Mouse (Mus musculus) adrenal gland, adult 2 months (tissue): ENCODE results near the gene Cdcp2. TPM values are rescaled to one million over a fixed set of nuclear protein-coding genes. Genes with fewer than 3 reads are reported as not detected.

ENCODE experiments used
- DNase-seq: peaks from one replicate; pipeline ENCODE4 v3.0.0; 2021
- polyA plus RNA-seq: library from polyadenylated mRNA; depleted of rRNA; stranded (reverse); fragments of >200 nt; gene quantifications from 2 replicates; pipeline ENCODE4 v1.2.3, GENCODE M21; 2012; rRNA removed
- total RNA-seq, 2 experiments: library from RNA; stranded (reverse); gene quantifications; 2 replicates each; pipeline ENCODE4 v1.2.3; 2021

Gene Cdcp2
- total and polyA plus RNA-seq, 3 experiments = 0.08 TPM; not detected in 2

DNA sequence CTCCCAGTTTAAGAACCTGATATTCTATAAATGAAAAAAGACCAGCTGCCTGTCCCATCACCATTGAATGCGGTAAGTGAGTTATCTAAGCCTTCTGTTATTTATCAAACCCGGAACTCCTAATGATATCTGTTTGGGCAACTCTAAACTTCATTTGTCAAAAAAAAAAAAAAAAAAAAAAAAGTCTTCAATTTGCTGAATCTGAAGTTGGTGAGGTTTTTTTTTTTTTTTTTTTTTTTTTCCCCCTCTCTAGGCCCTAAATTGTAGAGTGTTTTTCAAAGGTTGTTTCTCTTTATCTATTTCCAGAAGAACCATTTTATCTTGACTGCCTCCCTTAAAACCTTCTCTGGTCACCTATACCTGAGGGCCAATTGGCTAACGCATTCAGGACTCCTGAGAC, 38.2 kb downstream of the Cdcp2 start:
- DNase-seq = no peak

DNA sequence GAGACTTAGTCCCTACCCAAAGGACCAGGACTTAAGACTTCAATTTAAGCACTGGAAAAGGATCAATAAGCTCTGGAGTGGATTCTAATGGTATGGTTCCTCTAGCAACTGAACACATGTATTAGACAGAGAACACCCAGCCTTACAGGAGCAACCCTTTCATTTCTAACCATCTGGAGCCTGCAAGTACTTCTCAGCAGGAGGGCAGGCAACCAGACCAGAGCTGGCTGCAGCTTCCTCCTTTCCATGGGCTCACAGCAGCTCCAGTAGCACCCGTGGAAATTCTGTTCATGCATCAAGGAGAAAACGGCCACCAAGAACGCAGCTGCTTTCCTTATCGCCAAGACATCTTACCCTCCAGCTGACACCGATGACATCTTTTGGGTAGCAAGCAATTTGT, 39.0 kb downstream of the Cdcp2 start:
- no peak for DNase-seq

DNA sequence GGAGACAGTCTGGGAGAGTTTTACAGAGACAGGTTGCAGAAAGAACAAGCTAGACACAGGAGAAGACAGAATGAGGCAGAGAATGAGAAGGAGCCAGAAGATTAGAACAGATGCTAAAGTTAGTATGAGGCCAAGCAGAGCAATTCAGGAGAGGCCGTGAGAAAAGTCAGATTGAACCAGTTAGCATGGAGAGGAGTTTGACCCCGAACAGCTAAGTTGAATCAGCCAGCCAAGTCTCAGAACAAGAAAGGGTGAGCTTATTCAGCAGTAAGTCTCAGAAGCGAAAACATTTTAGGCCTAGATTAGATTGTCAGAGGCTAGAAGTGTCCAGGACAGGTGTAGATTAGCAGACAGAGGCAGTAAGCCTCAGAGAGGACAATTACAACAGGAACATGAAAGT, 39.8 kb downstream of the Cdcp2 start:
- DNase-seq = no peak

DNA sequence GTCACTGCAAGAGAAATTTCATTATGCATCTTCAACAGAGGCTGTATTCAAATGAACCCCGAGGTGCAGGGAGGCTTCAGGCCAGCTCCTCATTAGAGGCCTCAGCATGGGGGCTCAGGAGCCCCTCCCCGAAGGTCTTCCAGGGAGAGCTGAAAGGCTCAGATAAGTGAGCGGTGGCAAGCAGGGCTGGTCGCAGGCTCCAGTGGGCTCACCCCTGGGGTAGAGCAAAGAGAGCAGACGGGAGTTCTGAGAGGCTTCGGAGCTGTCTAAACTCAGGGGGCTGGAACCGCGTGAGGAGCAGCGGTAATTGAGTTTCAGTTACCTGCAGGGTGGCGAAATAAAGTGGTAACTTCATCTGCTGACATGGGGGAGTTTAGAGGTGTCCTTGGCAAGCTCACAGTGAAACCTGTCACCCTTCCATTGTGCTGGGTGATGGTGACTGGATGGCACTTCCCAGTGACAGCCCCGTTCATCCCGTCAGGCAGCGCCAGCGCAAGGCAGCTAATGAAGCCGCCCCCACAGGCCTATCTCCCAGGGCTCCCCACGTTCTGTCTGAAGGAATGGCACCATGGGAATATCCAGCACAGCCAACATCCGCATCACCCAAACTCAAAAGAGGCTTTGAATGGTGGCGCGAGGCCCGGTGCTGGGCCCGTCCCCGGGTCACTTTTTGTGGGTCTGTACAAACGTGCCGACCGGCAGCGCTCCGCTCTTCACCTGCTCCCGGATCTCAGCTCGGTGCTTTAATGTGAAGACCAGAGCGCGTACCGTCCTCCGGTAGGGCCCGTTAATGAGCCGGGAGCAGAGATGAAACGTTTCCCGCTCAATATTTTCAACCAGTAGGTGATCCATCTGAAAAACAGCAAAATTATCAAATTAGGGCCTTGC, 42.5 kb downstream of the Cdcp2 start:
- DNase-seq = no peak

DNA sequence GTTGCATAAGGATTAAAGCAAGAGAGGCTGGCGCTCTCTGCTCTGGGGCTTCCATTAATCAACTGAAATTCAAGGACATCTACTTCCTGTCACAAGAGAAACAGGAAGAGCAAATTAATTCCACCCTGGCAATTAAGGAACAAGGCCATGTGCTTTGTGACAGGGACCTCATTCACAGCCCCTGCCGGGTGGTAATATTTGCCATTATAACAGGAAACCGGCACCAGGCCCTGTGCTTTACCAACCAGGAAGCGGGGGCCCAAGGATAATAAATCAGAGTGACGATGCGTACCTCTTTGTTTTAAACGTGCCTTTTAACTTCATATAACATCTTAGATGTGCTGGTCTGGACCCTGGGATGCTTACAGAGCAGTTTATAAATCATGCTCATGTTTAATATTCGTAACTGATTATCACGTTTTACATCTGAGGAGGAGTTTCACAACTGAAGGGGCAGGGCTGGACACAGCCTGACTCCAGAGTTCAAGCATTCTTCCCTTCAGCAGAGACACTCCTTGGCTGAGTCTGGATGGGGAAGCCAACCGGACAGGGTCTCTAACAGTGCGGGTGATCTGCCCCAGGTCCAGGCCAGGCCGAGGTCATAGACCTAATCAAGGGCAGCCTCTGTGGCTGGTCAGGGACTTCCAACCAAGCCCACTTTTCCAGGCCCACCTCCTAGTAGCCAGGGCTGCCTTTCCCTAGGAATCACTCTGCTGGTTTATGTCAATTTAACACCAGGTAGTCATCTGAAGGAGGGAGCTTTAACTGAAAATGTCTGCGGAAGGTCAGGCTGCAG, 43.3 kb downstream of the Cdcp2 start:
- DNase-seq = peak; percentile 32

DNA sequence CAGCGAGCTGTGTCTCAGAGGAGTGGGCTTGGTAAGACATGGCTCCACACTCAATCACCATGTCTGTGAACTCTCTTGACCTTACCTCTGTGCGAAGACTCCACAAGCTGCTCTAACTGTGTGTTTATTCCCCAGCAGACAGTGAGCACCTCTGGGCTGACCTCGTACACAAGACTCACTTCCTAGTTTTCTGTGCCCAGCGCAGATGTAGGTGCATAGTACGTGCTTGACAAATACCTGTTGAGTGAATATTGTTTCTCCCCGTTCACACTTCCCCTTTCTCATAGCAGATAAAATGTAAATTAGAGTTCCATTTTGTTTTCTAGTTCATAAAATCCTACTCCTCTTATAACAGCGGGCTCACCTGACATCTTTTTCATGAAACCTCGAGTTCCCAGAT, 46.8 kb downstream of the Cdcp2 start:
- no peak for DNase-seq

DNA sequence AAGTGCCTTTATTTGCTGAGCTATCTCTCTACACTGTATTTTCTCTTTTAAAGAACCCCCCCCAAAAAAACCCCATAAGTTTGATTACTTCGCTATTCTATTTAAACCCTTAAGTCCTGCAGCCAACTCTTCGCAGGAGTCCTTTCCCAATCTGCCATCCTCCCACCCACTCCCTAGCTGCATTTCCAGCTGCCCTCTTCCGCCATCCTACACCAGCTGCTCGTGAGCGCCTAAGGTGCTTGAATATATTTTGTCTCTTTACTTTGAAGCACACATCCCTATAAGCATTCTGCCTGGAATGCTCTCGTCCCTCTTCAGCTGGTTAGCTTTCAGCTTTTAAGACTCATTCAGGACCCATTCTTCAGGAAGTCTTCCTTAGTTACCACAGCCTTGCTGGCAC, 54.3 kb downstream of the Cdcp2 start:
- no peak for DNase-seq

DNA sequence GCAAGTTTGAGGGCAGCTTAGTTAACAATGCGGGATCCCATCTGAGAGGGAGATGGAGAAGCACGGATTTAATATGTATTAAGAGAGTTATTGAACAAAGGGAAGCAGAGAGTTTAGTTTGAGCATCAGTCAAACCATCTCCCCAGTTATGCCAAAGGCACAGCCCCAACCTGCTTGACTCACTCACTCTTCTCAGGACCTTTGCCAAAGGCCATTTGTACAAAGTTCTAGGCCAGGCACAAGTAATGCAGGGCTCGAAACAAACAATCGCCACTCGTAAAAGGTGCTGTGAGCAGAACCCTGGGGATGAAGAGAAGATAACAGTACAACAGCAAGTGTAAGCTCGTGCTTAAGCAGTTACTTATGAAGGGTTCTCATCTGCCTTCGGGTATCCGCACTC, 55.9 kb downstream of the Cdcp2 start:
- peak; percentile 59 for DNase-seq

DNA sequence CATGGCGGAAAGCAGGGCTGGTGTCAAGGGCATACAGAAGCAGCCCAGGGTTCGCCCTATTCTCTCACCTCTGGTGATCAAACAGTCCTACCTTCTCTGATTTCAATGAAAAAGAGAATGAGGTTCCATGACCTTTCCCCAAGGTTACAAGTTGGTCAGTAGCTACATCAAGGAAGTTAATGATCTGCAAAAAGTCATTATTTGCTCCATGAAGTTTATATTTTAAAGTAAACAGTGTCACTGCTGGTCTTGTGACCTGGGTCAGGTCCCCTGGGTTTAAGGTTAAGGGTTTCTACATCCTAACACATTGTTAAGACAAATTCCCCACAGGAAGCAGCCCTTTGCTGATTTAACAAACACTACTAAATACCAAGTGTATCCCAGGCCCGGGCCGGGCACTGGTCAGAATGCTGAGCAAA, 60.3 kb downstream of the Cdcp2 start:
- no peak for DNase-seq

DNA sequence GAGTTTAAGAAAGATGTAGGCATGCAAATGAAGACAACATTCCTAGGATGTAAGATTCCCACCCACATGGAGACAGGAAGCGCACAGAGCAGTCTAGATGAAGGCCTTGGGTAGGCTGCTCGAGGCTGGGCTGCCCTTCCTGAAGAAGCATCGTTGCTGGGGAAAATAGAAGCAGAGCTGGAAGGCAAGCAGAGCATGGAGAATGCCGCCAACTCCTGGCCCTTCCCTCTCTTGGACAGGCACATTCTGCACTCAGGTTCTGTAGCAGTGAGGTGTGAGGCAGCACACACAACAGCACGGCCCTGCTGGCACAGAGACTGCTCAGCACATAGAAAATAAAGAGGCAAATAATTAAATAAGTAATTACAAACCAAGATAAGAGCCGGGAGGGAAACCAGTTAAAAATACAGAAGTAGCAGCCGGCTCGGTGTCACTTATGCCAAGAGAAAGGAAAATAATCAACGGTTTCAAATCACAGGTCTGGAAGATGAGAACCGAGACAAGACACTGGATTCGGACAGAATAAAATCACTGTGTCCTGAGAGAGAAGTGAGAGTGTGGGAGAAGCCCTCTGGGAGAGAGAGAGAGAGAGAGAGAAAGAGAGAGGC, 62.6 kb downstream of the Cdcp2 start:
- DNase-seq = no peak

DNA sequence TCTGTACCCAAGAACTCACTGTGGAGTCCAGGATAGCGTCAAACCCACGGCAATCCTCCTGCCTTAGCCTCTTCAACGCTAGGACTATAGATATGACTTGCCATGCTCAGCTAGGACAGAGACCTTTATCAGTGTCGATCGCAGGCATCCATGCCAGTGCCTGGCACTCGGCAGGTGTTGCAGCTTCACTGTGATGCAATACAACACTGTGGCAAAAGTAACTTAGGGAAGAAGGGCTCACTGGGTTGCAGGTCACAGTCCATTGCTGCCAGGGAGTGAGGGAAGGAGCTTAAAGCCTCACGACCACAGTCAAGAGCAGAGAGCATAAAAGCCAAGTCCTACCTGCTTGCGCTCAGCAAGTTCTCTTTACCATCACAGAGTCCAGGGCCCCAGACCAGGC, 63.5 kb downstream of the Cdcp2 start:
- peak; percentile 40 for DNase-seq

Other genes with a start within 250 kb of the Cdcp2 start
- gene Ssbp3, start 186.2 kb upstream of the Cdcp2 start, total RNA-seq = 10 to 100 TPM; 73.9 to 88.5 TPM
- 54.3 and 85.0 TPM in 2 replicates for gene Ssbp3, start 186.2 kb upstream of the Cdcp2 start, polyA plus RNA-seq
- 100 to 1,000 TPM in 1 of 2 experiments, 10 to 100 TPM in 1; 97.2 to 102 TPM for gene Mrpl37, start 30.0 kb upstream of the Cdcp2 start, total RNA-seq
- 76.4 and 77.1 TPM in 2 replicates for gene Mrpl37, start 30.0 kb upstream of the Cdcp2 start, polyA plus RNA-seq
- gene Cyb5rl, start 29.9 kb upstream of the Cdcp2 start, total RNA-seq = 10 to 100 TPM; 22.9 to 27.3 TPM
- 13.4 and 14.1 TPM in 2 replicates for gene Cyb5rl, start 29.9 kb upstream of the Cdcp2 start, polyA plus RNA-seq
- gene Tmem59, start 81.5 kb downstream of the Cdcp2 start, total RNA-seq = 100 to 1,000 TPM; 274 to 379 TPM
- gene Tmem59, start 81.5 kb downstream of the Cdcp2 start, polyA plus RNA-seq = 746 and 999 TPM in 2 replicates
- 10 to 100 TPM; 22.7 to 26.7 TPM for gene Tceanc2, start 82.2 kb downstream of the Cdcp2 start, total RNA-seq
- gene Tceanc2, start 82.2 kb downstream of the Cdcp2 start, polyA plus RNA-seq = 5.3 and 5.4 TPM in 2 replicates
- not detected for gene Ldlrad1, start 112.3 kb downstream of the Cdcp2 start, total RNA-seq
- 0.15 and 0.45 TPM in 2 replicates for gene Ldlrad1, start 112.3 kb downstream of the Cdcp2 start, polyA plus RNA-seq
- 10 to 100 TPM; 28.0 to 31.7 TPM for gene Lrrc42, start 156.6 kb downstream of the Cdcp2 start, total RNA-seq
- gene Lrrc42, start 156.6 kb downstream of the Cdcp2 start, polyA plus RNA-seq = 7.7 and 9.0 TPM in 2 replicates
- gene Hspb11, start 156.7 kb downstream of the Cdcp2 start, total RNA-seq = 10 to 100 TPM; 16.7 to 19.1 TPM
- 0.30 and 0.83 TPM in 2 replicates for gene Hspb11, start 156.7 kb downstream of the Cdcp2 start, polyA plus RNA-seq
- gene Dio1, start 210.3 kb downstream of the Cdcp2 start, total RNA-seq = under 1 TPM in 1 of 2 experiments, not detected in 1; 0.61 TPM
- 0.45 TPM in 1 of 2 replicates, not detected in the other for gene Dio1, start 210.3 kb downstream of the Cdcp2 start, polyA plus RNA-seq
- gene Yipf1, start 217.5 kb downstream of the Cdcp2 start, total RNA-seq = 10 to 100 TPM; 48.3 to 64.3 TPM
- 19.7 and 30.3 TPM in 2 replicates for gene Yipf1, start 217.5 kb downstream of the Cdcp2 start, polyA plus RNA-seq